Mouse (Mus musculus): ENCODE results near the gene Gm20458. TPM values are rescaled to one million over a fixed set of nuclear protein-coding genes. Genes with fewer than 3 reads are reported as not detected.
A peak's percentile ranks its signal among the peaks of the same experiment; 100 is the strongest.

Gm20458 gene
- polyA plus RNA-seq, 2 experiments = 9.0 to 14.3 TPM

DNA sequence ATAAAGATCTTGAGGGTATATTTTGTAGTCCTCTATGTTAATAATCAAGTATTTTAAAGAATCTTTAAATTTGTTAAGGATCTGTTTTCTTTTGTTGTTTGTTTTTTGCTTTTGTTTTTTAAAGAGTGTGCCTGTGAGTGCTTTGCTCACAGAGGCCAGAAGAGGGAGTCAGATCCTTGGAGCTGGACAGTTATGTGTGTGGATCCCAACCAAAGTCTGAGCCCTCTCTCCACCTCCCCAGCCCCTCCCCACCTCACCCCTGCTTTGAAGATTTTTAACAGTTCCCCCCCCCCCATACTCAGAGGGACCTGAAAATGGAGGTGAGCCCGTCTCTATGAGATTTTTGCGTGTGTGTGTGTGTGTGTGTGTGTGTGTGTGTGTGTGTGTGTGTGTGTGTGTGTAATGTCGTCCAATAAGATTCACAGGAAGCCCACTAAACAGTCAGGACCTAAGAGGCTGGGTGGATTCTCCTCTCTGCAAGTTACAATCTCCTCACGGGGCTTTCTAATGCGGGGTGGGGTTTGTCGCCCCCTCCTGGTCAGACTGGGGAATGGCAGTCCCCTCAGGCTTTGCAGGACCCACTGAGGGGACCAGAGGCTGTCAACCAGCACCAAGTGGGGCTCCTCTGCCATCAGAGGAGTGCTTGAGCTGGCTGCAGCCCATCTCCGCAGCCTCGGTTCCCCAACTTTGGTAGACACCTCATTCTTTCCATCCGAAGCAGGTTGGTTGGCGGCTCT is 56.9 kb downstream of the Gm20458 start:
- DNase-seq (ENCODE audit: low spot score) = peak; percentile 16
- 37% methylated on average over 9 of the region's 10 CpGs for WGBS
- Histone ChIP-seq H3K4me3 (replicated peaks; ENCODE audit: low read length) (no peak overlapping the region), H3K27ac (replicated peaks; ENCODE audit: low read depth, low read length) (peak overlapping the region; percentile 81), H3K36me3 (ENCODE audit: control insufficient read depth, insufficient read depth, low read length) (no peaks in the 10 kb centered on the region), H3K9me3 (ENCODE audit: control insufficient read depth, low read length) (no peaks in the 10 kb centered on the region), H3K4me1 (ENCODE audit: control insufficient read depth, insufficient read depth, low read length) (peaks cover 23% of the 10 kb centered on the region), H3K4me2 (replicated peaks; ENCODE audit: low read depth, low read length, severe bottlenecking) (no peak overlapping the region), H3K27me3 (ENCODE audit: control insufficient read depth, insufficient read depth, low read length) (no peaks in the 10 kb centered on the region), H3K9ac (ENCODE audit: low read depth, low read length, severe bottlenecking) (no peak overlapping the region)
- ATAC-seq (ENCODE audit: low FRiP score, low read depth) = no peak
- no peak for TF ChIP-seq POLR2A (IDR thresholded peaks at IDR 0.05; ENCODE audit: borderline replicate concordance, extremely low read depth, insufficient read depth, insufficient read length)

DNA sequence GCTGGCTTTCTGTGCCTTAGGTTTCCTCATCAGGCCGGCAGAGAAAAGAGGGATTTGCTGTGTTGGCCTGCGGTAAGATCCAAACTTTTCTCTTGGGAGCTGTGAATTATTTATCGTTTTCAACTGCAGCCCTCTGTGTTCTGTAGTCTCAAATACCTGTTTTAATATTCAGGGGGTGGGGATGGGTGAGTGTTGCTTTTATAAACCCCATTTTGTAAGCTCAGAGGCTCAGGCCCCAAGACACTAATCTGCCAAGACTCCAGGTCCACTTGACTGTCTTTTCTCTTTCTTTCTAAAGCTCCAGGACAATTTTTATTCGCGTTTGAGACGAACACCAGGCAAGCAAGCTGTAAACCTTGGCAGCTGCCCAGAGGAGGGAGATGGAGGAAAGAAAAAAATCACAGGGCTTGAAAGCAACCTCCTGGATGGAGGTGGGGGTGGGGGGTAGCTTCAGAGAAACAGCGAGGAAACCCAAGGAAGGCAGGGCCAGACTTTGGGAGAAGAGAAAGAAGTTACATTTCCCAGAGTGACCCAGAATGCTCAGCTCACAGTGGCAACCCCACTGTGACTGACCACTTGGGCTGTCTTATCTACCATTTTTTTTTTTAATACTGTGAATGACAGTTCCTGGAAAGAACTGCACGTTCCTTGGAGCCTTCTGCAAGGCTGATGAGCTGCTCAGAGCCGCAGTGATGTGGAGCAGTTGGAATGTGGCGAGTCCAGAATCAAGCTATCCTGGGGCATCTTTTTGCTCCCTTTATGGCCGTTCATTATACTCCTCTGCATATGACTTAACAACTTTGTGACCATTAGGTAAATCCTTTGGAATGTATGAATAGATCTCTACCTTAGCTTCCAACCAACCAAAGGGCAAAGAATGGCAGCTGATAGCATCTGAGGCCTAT is 57.8 kb downstream of the Gm20458 start:
- H3K9me3 ChIP-seq (ENCODE audit: control insufficient read depth, low read length) = no peaks in the 10 kb centered on the region
- DNase-seq (ENCODE audit: low spot score) (peak; percentile 82), ATAC-seq (ENCODE audit: low FRiP score, low read depth) (peak; percentile 77)
- no peaks in the 10 kb centered on the region for H3K36me3 ChIP-seq (ENCODE audit: control insufficient read depth, insufficient read depth, low read length)
- H3K4me3 ChIP-seq (replicated peaks; ENCODE audit: low read length) = no peak overlapping the region
- peak overlapping the region; percentile 18; the same call in 1 of the 2 replicates for H3K4me2 ChIP-seq (replicated peaks; ENCODE audit: low read depth, low read length, severe bottlenecking)
- TF ChIP-seq POLR2A (IDR thresholded peaks at IDR 0.05; ENCODE audit: borderline replicate concordance, extremely low read depth, insufficient read depth, insufficient read length) = no peak
- H3K4me1 ChIP-seq (ENCODE audit: control insufficient read depth, insufficient read depth, low read length) = peaks cover 23% of the 10 kb centered on the region
- WGBS = 27% methylated on average over 11 of the region's 11 CpGs
- H3K27me3 ChIP-seq (ENCODE audit: control insufficient read depth, insufficient read depth, low read length) = no peaks in the 10 kb centered on the region
- peak overlapping the region; percentile 81 for H3K27ac ChIP-seq (replicated peaks; ENCODE audit: low read depth, low read length)
- no peak overlapping the region for H3K9ac ChIP-seq (ENCODE audit: low read depth, low read length, severe bottlenecking)

DNA sequence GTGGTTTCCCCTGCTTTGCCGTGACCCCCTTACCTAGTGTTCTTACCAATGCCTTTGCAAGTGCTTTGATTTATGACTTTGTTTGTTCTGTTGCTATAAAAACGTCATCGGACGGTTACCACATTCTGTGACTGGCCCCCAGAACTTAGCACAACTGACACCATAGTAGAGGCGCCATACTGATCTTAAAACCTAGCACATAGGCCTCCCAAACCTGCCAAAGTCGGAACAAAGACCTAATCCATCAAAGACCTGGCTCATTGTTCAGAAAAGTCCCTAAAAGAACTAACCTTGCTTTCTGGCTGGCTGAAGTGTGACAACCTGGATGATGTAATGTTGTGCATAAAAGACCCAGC is 58.4 kb downstream of the Gm20458 start:
- no peak for TF ChIP-seq POLR2A (IDR thresholded peaks at IDR 0.05; ENCODE audit: borderline replicate concordance, extremely low read depth, insufficient read depth, insufficient read length)
- Histone ChIP-seq H3K27me3 (ENCODE audit: control insufficient read depth, insufficient read depth, low read length) (no peaks in the 10 kb centered on the region), H3K4me3 (replicated peaks; ENCODE audit: low read length) (no peak overlapping the region), H3K27ac (replicated peaks; ENCODE audit: low read depth, low read length) (peak overlapping the region; percentile 81), H3K9me3 (ENCODE audit: control insufficient read depth, low read length) (no peaks in the 10 kb centered on the region), H3K4me2 (replicated peaks; ENCODE audit: low read depth, low read length, severe bottlenecking) (peak overlapping the region; percentile 18; the same call in 1 of the 2 replicates), H3K36me3 (ENCODE audit: control insufficient read depth, insufficient read depth, low read length) (no peaks in the 10 kb centered on the region), H3K4me1 (ENCODE audit: control insufficient read depth, insufficient read depth, low read length) (peaks cover 23% of the 10 kb centered on the region), H3K9ac (ENCODE audit: low read depth, low read length, severe bottlenecking) (no peak overlapping the region)
- peak; percentile 35 for DNase-seq (ENCODE audit: low spot score)
- peak; percentile 8; the same call in 1 of the 2 replicates for ATAC-seq (ENCODE audit: low FRiP score, low read depth)
- 34% methylated on average over 6 of the region's 6 CpGs for WGBS

DNA sequence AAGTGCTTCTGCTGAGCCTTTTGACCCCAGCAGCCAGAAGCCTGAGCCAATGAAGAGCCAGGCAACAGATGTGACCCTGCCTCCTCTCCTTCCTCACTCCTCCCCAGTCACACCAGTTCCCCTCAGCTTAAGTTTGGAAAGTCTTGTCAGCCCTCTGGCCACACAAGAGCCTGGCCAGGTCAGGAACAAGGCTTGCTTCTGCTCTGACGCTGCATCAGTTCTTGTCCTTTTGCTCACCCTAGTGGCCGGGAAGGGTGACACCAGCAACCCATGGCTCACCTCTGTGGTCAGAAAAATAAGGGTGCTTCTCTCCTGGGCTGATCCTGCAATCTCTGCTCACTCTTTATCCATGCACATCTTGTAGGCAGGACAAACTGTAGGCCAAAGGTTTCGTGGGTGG is 60.0 kb downstream of the Gm20458 start:
- WGBS = 15% methylated on average over 3 of the region's 3 CpGs
- no peak overlapping the region for H3K9ac ChIP-seq (ENCODE audit: low read depth, low read length, severe bottlenecking)
- H3K4me2 ChIP-seq (replicated peaks; ENCODE audit: low read depth, low read length, severe bottlenecking) = no peak overlapping the region
- H3K4me1 ChIP-seq (ENCODE audit: control insufficient read depth, insufficient read depth, low read length) = peaks cover 23% of the 10 kb centered on the region
- H3K27ac ChIP-seq (replicated peaks; ENCODE audit: low read depth, low read length) = no peak overlapping the region
- no peak for TF ChIP-seq POLR2A (IDR thresholded peaks at IDR 0.05; ENCODE audit: borderline replicate concordance, extremely low read depth, insufficient read depth, insufficient read length)
- peak; percentile 26 for DNase-seq (ENCODE audit: low spot score)
- H3K4me3 ChIP-seq (replicated peaks; ENCODE audit: low read length) = no peak overlapping the region
- H3K36me3 ChIP-seq (ENCODE audit: control insufficient read depth, insufficient read depth, low read length) = no peaks in the 10 kb centered on the region
- no peaks in the 10 kb centered on the region for H3K9me3 ChIP-seq (ENCODE audit: control insufficient read depth, low read length)
- H3K27me3 ChIP-seq (ENCODE audit: control insufficient read depth, insufficient read depth, low read length) = no peaks in the 10 kb centered on the region
- ATAC-seq (ENCODE audit: low FRiP score, low read depth) = no peak

DNA sequence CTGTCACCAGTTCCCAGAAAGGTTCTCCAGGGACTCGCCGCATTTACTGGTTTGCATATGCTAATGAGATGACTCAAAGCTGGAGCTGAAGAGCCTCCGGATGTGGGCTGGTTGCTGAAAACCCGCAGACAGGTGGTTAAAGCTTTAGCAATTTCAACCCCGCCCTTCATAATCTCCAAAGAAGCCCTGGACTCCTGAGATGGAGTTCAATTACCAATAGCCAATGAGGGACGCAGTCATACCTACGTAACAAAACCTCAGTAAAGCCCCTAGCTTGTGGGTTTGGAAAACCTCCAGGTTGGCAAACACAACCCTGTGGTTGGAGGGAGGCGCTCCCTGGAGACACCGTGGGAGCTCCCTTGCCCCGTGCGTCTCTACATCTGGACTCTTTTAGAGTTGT is 61.1 kb downstream of the Gm20458 start:
- Histone ChIP-seq H3K27me3 (ENCODE audit: control insufficient read depth, insufficient read depth, low read length) (no peaks in the 10 kb centered on the region), H3K4me2 (replicated peaks; ENCODE audit: low read depth, low read length, severe bottlenecking) (peak overlapping the region; percentile 10; the same call in 1 of the 2 replicates), H3K27ac (replicated peaks; ENCODE audit: low read depth, low read length) (no peak overlapping the region), H3K9me3 (ENCODE audit: control insufficient read depth, low read length) (0 out of 2 replicates have a peak, but pooled peaks cover 2% of the 10 kb centered on the region), H3K36me3 (ENCODE audit: control insufficient read depth, insufficient read depth, low read length) (no peaks in the 10 kb centered on the region), H3K4me1 (ENCODE audit: control insufficient read depth, insufficient read depth, low read length) (peaks cover 23% of the 10 kb centered on the region), H3K9ac (ENCODE audit: low read depth, low read length, severe bottlenecking) (no peak overlapping the region), H3K4me3 (replicated peaks; ENCODE audit: low read length) (no peak overlapping the region)
- no peak for TF ChIP-seq POLR2A (IDR thresholded peaks at IDR 0.05; ENCODE audit: borderline replicate concordance, extremely low read depth, insufficient read depth, insufficient read length)
- WGBS = 16% methylated on average over 11 of the region's 11 CpGs
- ATAC-seq (ENCODE audit: low FRiP score, low read depth) (no peak), DNase-seq (ENCODE audit: low spot score) (no peak)
